10 mouse cellular contexts compared by ENCODE assay signal in genomic region chr4:33146679-33147291, GRCm38 (mm10). TPM values are rescaled to one million over a fixed set of nuclear protein-coding genes. Genes with fewer than 3 reads are reported as not detected.
A peak's percentile ranks its signal among the peaks of the same experiment; 100 is the strongest.
DNase-seq lines count a peak whose midpoint lies in the region; ATAC-seq and TF ChIP-seq lines count a peak whose summit lies in the region.
"Had no signal": no experiment of that assay in that cellular context is flagged by ENCODE, and none has a peak within 500 bp of the region (broad histone marks: within the 10 kb centered on the region; RNA-seq: fewer than 3 reads in every experiment).

No protein-coding gene starts in this region.

- no peak overlapping the region for H3K27ac ChIP-seq in hindbrain, embryonic 13.5 days
- no peak overlapping the region for H3K27ac ChIP-seq in hindbrain, embryonic 10.5 days
- no peak overlapping the region for H3K27ac ChIP-seq in embryonic facial prominence, embryonic 13.5 days
- no peak overlapping the region for H3K27ac ChIP-seq in liver, embryonic 12.5 days

- H3K9me3 ChIP-seq in hindbrain, embryonic 13.5 days: no peaks in the 10 kb centered on the region
- H3K9me3 ChIP-seq in hindbrain, embryonic 10.5 days: no peaks in the 10 kb centered on the region
- 0 out of 2 replicates have a peak, but pooled peaks cover 3% of the 10 kb centered on the region for H3K9me3 ChIP-seq in E14TG2a.4 (ENCODE audit: low read length)
- H3K9me3 ChIP-seq in embryonic facial prominence, embryonic 13.5 days: no peaks in the 10 kb centered on the region
- no peaks in the 10 kb centered on the region for H3K9me3 ChIP-seq in liver, embryonic 12.5 days (replicated peaks)

- ATAC-seq in hindbrain, embryonic 13.5 days (ENCODE audit: low FRiP score): no peak
- ATAC-seq in embryonic facial prominence, embryonic 13.5 days (ENCODE audit: insufficient number of reproducible peaks, insufficient read depth, low FRiP score, low TSS enrichment, low read depth): no peak
- ATAC-seq in megakaryocyte progenitor cell, adult 5-6 weeks (replicated peaks; ENCODE audit: poor library complexity): peak; percentile 61
- no peak for ATAC-seq in liver, embryonic 12.5 days

- no peaks in the 10 kb centered on the region for H3K36me3 ChIP-seq in hindbrain, embryonic 13.5 days
- H3K36me3 ChIP-seq in hindbrain, embryonic 10.5 days: no peaks in the 10 kb centered on the region
- H3K36me3 ChIP-seq in E14TG2a.4 (ENCODE audit: insufficient read depth, low read length): no peaks in the 10 kb centered on the region
- no peaks in the 10 kb centered on the region for H3K36me3 ChIP-seq in embryonic facial prominence, embryonic 13.5 days
- H3K36me3 ChIP-seq in liver, embryonic 12.5 days: no peaks in the 10 kb centered on the region

- H3K4me3 ChIP-seq in hindbrain, embryonic 13.5 days: no peak overlapping the region
- no peak overlapping the region for H3K4me3 ChIP-seq in hindbrain, embryonic 10.5 days
- H3K4me3 ChIP-seq in E14TG2a.4 (replicated peaks; ENCODE audit: low read length): peak overlapping the region; percentile 48
- no peak overlapping the region for H3K4me3 ChIP-seq in embryonic facial prominence, embryonic 13.5 days
- H3K4me3 ChIP-seq in liver, embryonic 12.5 days: no peak overlapping the region

- peak overlapping the region; percentile 35 for H3K4me2 ChIP-seq in hindbrain, embryonic 13.5 days
- peak overlapping the region; percentile 27 for H3K4me2 ChIP-seq in embryonic facial prominence, embryonic 13.5 days
- H3K4me2 ChIP-seq in liver, embryonic 12.5 days: no peak overlapping the region

- peaks cover 6% of the 10 kb centered on the region for H3K4me1 ChIP-seq in hindbrain, embryonic 13.5 days (replicated peaks)
- H3K4me1 ChIP-seq in hindbrain, embryonic 10.5 days (replicated peaks): 0 out of 2 replicates have a peak, but pooled peaks cover 2% of the 10 kb centered on the region
- peaks cover 9% of the 10 kb centered on the region for H3K4me1 ChIP-seq in E14TG2a.4 (replicated peaks; ENCODE audit: low read depth, low read length)
- no peaks in the 10 kb centered on the region for H3K4me1 ChIP-seq in embryonic facial prominence, embryonic 13.5 days
- no peaks in the 10 kb centered on the region for H3K4me1 ChIP-seq in liver, embryonic 12.5 days

- 50% methylated on average over 20 of the region's 20 CpGs for WGBS in hindbrain, embryonic 13.5 days
- WGBS in hindbrain, embryonic 10.5 days: 56% methylated on average over 20 of the region's 20 CpGs
- 39% methylated on average over 20 of the region's 20 CpGs for WGBS in embryonic facial prominence, embryonic 13.5 days
- 36% methylated on average over 20 of the region's 20 CpGs for WGBS in liver, embryonic 12.5 days (ENCODE audit: insufficient replicate concordance)

- no peaks in the 10 kb centered on the region for H3K27me3 ChIP-seq in hindbrain, embryonic 13.5 days
- H3K27me3 ChIP-seq in hindbrain, embryonic 10.5 days (ENCODE audit: insufficient read depth, poor library complexity, severe bottlenecking): peaks cover 5% of the 10 kb centered on the region; the same call in 1 of the 2 replicates
- H3K27me3 ChIP-seq in E14TG2a.4 (ENCODE audit: insufficient read depth, low read length): peaks cover 45% of the 10 kb centered on the region
- peaks cover 18% of the 10 kb centered on the region for H3K27me3 ChIP-seq in embryonic facial prominence, embryonic 13.5 days
- H3K27me3 ChIP-seq in liver, embryonic 12.5 days (replicated peaks): peaks cover 21% of the 10 kb centered on the region

- no peak overlapping the region; the same call in 1 of the 2 replicates for H3K9ac ChIP-seq in hindbrain, embryonic 13.5 days
- 0 out of 2 replicates have a peak overlapping the region, but pooled peaks have one; percentile 7 for H3K9ac ChIP-seq in embryonic facial prominence, embryonic 13.5 days
- H3K9ac ChIP-seq in liver, embryonic 12.5 days: no peak overlapping the region

- no peak for TF ChIP-seq CTCF in E14TG2a.4 (conservative IDR thresholded peaks at IDR 0.05; ENCODE audit: low read length)

- no peak for DNase-seq in hindbrain, embryonic 10.5 days (ENCODE audit: low spot score)
- no peak for DNase-seq in gastrocnemius, adult 8-10 months (ENCODE audit: low spot score in 2 of 2)
- DNase-seq in adrenal gland, adult (ENCODE audit: inconsistent age in 2 of 2, low spot score in 1 of 2): no peak
- DNase-seq: gastrocnemius, postnatal 14 days; right cerebral cortex, postnatal 25 days had no signal

RNA-seq across cellular contexts. Expression of gene Gabrr1, which starts 14.5 kb away (rescaled TPM):
- polyA plus RNA-seq in hindbrain, embryonic 13.5 days (2015; fragmentation: Nextera tagmentation; extraction: Ambion mirVana): 0.17 and 0.21 TPM in 2 replicates
- polyA plus RNA-seq in hindbrain, embryonic 10.5 days (2016; fragmentation: Nextera tagmentation; extraction: Ambion mirVana): 0.06 and 0.61 TPM in 2 replicates
- polyA plus RNA-seq in embryonic facial prominence, embryonic 13.5 days (2015; fragmentation: Nextera tagmentation; extraction: Ambion mirVana): 0.18 TPM in 1 of 2 replicates, not detected in the other
- not detected in 2 replicates for total RNA-seq in megakaryocyte progenitor cell, adult 5-6 weeks (2015)
- total RNA-seq in megakaryocyte progenitor cell, adult 5-6 weeks (2017): not detected in 2 replicates
- under 1 TPM in 3 of 4 experiments, not detected in 1; 0.13 to 0.31 (median 0.20) TPM for total RNA-seq in gastrocnemius, adult 8-10 months (2022)
- polyA plus RNA-seq in liver, embryonic 12.5 days (2016; fragmentation: Nextera tagmentation; extraction: Ambion mirVana): 0.05 TPM in 1 of 2 replicates, not detected in the other
- total RNA-seq: gastrocnemius, postnatal 14 days had no signal

RNA-seq across cellular contexts. Expression of gene Pm20d2, which starts 42.8 kb away (rescaled TPM):
- 1.3 and 2.4 TPM in 2 replicates for polyA plus RNA-seq in hindbrain, embryonic 13.5 days (2015; fragmentation: Nextera tagmentation; extraction: Ambion mirVana)
- 1.1 and 1.2 TPM in 2 replicates for polyA plus RNA-seq in hindbrain, embryonic 10.5 days (2016; fragmentation: Nextera tagmentation; extraction: Ambion mirVana)
- polyA plus RNA-seq in embryonic facial prominence, embryonic 13.5 days (2015; fragmentation: Nextera tagmentation; extraction: Ambion mirVana): 1.5 and 2.4 TPM in 2 replicates
- 0.24 and 0.47 TPM in 2 replicates for total RNA-seq in megakaryocyte progenitor cell, adult 5-6 weeks (2015)
- total RNA-seq in megakaryocyte progenitor cell, adult 5-6 weeks (2017): 0.37 TPM in 1 of 2 replicates, not detected in the other
- 10 to 100 TPM; 31.5 to 42.9 (median 34.1) TPM for total RNA-seq in gastrocnemius, adult 8-10 months (2022)
- polyA plus RNA-seq in liver, embryonic 12.5 days (2016; fragmentation: Nextera tagmentation; extraction: Ambion mirVana): 0.49 and 0.60 TPM in 2 replicates
